Mouse (Mus musculus) regulatory T cell (primary cell): ENCODE data around the gene Iqsec1.

ENCODE experiments used
- in situ Hi-C: fragments of 300-600 bp; cut with MboI, MseI; formaldehyde crosslinking; loops from one replicate; pipeline ENCODE4 v1.15.1; 2025; ENCODE audit warnings: high pct_unique_total_duplicates

The Iqsec1 gene

DNA sequence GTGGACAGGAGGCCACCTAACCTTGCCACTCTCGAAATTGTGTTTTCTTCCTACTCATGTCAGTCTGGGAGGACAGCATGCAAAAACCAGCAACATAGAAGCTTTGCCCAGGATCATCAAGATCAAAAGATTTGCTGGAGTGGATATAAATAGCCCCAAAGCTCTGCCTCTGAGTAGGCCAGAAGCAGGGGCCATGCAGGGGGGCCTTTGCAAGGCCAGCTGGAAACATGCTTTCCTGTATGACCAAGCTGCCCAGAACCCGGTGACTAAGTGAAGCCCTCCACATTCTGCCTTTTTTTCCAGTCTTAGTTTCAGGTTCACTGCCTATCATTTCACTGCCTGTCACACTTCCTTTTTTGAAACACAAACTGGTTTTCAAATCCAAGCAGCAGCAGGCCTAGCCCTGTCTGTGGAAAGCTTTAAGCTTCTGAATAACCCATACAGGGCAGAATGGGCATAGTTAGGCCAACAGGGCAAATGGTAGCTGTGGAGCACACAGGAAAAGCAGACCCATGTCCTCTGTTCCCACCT is 19.1 kb downstream of the Iqsec1 start:
- in situ Hi-C loops, result no loop called here

DNA sequence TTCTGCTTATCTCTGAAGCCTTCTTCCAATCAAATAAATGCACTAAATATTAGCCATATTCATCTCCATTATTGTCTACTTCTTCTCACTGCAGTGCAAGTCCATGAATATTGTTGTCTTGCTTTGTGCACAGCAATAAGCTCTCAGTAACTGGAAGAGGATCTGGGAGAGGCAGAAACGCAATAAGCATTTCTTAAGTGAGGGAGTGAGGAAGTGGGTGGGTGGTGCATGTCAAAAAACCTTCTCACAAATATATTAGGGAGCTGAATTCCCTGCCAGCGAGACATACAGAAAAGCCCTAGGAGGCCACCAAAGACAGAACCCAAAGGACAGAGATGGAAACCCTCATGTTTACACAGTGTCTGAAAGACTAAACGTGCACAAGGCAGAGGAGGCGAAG is 35.1 kb downstream of the Iqsec1 start:
- in situ Hi-C loops, result loop anchor here (5.0 kb wide), 1 partner anchor 61 kb away; no protein-coding TSS in a partner anchor

DNA sequence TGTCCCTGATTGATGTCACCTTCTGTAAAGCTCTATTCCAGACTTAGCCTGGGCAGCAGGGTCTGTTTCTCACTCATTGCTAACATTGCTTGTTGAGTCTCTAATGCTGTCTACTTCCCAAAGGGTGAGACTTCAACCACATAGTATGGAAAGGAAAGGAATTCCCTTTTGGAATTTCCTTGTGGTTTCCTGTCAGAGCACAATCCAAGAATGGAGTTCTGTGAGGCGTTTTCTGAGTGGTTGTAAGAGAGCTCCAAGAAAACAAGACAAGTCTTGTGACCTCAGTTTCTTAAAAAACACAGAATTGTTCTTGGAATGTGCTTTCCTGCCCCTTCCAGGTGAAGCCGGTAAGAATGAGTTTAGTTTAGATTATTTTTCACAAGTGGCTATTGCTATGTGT is 37.5 kb downstream of the Iqsec1 start:
- in situ Hi-C loops, result loop anchor here (5.0 kb wide), 1 partner anchor 59 kb away; no protein-coding TSS in a partner anchor

DNA sequence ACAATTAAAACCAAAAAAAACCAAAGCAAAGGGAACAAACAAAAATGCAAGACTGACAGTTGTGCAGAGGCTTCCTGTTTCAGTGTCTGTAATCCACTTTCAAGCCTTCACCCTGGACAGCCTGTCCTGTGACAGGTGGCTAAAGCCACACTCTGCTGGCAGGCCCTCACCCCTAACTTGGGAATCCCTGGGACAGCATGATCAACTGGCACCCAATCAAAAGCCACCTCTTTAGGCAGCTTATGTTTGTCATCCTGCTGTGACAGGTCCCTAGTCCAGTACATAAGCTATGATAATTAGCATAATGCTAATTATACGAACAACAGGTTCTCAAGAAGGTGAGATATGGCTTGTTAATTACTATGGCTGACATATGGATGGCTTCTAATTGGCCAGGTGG is 40.4 kb downstream of the Iqsec1 start:
- in situ Hi-C loops, result no loop called here

DNA sequence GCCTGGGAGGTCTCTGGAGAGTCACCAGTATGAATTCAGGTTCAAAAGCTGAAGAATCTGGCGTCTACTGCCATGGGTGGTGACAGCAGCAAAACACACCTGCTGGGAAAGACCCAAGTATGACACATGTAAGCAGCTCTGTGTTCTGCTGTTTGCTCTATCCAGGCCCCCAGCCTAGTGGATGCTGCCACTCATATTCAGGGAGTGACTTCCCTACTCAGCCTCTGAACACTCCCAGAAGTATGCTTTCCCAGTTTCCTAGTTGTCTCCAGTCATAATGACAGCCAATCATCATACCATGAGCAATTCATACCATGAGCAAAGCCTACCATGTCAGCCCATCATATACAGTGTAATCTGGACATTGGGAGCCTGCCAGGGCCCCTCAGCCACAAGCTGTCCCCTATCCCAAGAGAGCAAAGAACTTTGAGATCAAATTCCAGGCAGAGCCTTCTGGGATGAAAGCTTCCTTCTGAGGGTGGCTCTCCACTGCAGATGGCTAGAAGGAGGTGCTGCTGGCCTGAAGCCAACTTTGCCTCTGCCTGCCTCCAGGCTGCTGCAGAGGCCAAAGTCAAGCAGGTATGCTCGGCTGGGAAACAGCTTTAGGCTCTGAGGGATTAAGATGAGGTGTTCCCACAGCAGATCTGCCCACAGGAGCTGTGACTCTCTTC is 42.8 kb downstream of the Iqsec1 start:
- in situ Hi-C loops, result no loop called here

DNA sequence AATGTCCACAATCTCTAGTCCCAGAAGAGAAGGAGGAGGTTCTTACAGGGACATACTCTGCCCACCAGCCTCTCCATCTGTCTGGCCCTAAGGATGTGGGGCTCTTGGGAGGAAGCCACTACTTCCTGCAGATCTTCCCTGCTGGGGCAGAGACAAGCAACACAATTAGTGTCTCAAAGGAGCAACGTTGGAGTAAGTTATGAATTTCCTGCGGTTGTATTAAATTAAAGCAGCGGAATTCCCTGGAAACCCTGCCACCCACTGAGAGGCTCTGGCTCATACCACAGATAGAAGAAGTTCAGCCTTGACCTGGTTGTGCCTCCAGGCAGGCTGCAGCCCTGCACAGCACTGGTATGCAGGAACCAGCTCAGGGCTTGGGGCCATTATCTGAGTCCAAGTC is 47.2 kb downstream of the Iqsec1 start:
- in situ Hi-C loops, result no loop called here

DNA sequence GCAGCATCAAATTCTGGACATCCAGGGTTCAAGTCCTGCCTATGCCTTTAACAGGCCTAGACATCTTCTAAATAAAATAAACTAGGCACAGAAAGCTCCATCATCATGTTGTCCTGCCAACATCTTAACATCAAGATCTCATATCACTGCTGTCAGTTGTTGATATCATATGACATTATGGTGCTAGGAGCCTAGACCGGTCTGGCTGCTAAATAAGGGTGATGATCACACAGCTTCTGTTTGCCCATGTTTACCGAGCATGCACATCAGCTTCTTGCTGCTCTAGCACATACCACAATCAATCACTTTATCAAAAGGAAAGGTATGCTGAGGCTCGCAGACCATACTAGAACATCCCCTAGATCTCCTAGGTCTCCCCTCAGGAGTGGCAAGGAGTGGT is 54.8 kb downstream of the Iqsec1 start:
- in situ Hi-C loops, result no loop called here

DNA sequence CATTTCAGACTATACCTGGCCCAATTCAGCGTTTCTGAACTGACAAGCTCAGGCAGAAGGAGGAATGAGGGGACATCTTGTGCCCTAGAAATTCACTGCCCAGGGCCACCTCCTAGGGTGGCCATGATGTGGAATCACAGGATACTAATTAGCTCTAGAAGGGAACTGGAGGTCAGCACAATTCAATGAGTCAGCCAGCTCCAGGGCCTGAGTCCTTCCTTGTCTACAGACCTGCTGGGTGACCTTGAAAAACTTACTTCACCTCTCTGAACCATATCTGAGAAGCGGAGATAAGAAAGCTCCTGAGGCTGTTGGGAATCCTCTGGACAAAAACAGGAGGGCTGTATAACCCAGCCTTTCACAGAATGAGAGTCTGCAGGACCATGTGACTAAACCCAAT is 59.7 kb downstream of the Iqsec1 start:
- in situ Hi-C loops, result no loop called here

DNA sequence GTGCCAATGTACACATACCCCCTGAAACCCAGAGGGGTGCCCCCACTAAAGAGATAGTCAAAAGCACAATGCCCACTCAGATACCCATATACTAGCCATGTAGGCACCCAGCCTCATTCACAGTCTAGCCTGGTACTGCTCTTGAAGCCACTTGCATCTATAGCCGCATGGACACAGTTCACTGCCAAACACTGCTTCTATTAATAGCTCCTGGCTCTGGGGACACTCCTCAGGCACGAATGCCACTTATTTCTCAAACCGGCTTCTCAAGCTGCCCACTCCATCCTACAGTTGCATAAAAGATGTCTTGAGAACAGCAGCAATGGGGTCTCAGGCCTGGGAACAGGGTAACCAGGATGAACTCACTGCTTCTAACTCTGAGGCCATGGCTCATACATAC is 63.0 kb downstream of the Iqsec1 start:
- in situ Hi-C loops, result no loop called here

DNA sequence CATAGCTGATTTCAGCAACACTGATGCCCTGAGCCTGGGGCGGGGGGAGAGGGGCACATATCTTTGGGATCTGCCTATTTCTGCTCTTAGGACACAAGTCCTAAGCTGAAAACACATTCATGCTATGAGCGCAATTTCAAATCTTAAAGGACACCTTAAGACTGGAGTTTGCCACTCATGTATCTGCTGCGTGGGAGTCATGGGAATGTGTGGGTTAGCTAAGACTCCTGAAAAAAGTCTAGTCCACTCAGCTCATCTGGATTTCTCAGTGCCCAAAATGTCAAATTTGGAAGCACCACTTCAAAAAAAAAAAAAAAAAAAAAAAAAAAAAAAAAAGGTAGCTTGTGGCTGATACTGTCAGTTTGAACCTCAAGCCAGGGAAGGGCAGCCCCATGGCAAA is 63.7 kb downstream of the Iqsec1 start:
- in situ Hi-C loops, result no loop called here

DNA sequence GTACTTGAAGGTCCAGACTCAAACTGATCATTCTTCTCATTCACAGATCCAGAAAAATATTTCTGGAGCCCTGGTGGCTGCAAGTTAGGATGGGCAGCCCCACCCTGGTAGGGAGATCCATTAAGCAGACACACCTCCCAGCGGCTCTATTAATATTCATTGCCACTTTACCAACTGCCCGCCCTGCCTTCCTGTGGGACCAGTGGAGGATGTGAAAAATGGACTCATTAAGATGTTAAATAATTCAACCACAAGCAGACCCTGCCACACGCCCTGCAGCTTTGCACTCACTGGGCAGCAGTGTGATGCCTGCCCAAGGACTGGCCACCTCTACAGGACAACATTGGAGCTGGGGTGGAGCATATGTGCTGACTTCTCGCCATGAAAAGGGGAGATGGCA is 64.1 kb downstream of the Iqsec1 start:
- in situ Hi-C loops, result no loop called here

DNA sequence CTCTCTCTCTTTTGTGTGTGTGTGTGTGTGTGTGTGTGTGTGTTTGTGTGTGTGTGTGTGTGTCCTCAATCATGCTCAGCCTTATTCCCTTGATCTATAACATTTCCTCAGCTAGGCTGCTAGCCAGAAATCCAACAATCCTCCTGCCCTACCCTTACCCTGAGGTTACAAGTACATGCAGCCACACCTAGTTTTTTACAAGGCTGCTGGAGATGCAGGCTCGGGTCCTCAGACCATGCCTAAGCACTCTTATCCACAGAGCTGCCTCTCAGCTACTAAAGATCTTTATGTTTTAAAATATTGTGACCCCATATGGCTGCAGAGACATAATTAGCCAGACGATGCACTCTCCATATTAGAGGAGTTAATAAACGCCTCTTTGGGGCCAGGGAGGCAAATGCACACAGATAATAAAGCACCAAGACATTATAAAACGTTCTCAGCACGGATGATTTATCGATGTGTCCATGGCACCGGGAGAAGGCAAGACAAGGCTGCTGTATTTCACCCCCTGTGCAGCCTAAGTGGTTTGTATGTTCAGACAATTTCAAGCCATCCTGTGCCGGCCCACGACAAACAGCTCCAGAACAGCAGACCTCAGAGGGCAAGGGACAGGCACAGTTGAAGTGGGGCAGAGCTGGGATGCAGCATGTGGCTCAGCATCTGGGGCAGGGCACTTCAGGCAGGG is 67.1 kb downstream of the Iqsec1 start:
- in situ Hi-C loops, result no loop called here

DNA sequence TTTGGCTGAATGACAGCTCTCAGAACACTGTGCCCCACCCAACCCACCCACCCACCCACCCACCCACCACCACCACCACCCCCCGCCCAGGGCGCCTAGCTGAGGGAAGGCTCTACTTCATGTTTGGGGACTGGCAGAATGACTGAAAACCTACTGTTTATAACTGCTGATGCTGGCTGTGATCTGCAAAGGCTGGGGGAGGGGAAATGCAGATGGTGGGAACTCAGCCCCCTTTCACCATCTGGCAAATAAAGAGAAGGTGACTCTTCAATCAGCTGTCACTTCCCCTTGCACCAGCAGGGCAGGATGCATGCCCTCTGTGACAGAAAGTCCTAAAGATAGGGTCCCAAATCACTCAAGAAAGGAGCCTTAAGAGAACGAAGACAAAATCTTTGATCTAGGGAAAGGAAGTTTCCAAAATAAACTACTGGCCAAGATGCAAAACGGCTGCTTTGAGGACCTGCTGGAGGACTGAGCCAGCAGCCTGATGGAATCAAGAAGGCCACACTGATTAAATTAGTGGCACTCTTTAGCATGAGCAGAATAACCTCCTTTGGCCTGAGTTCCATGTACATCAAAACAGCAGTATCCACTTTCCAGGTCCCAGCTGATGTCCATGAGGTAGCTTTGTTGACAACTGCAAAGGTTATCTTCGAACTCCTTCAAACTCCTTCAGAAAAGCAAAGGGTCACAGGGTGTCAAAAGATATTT is 67.8 kb downstream of the Iqsec1 start:
- in situ Hi-C loops, result no loop called here

DNA sequence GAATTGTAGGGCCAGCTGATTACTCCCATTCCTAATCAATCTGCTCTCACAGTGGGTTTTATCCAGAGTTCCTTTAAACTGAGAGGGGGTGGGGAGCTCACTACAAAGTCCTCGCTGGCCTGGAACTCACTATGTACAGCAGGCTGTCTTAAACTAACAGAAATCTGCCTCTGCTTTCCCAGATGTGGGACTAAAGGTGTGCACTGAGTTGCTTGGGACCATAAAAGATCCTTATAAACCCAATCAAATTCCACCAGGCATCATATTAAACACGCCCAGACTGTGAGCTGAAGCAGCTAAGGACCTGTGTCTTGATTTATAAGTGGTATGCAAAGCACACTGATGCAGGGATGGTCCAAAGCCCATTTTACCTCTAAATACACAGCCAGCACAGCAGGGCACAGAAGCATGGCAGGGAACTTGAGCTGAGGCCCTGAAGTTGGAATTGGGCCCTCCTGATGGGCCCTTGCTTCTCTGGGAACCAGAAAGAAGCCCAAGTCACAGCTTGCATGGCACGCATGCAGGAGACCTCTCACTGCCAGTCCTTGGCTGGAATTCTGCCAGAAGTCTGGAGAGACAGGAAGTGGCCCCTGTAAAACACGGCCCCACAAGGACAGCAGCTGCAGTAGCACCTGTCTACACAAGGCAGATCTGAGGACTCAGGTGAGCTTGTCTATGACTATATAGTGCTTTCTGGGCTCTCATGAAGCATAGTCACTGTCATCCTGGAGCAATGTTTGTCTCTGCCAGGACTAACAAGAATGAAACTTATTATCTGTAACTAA is 68.7 kb downstream of the Iqsec1 start:
- in situ Hi-C loops, result no loop called here

DNA sequence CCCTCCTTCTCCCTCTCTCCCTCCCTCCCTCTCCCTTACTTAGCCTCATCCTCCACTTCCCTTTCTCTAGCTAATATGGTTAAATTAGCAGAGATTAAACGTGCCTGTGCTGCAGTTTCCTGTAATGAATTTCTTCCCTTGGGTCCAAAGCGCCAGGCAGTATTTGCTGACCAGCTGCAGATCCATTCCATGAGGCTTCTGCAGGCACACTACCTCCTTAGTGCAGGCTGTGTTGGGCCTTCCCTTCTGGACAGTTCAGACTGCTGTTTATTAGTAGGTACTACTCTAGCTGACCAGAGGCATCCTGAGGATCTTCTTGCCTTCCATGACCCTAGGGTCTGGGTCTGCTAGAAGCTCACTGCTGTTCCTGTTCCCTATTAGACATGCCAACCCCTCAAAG is 72.9 kb downstream of the Iqsec1 start:
- in situ Hi-C loops, result no loop called here

DNA sequence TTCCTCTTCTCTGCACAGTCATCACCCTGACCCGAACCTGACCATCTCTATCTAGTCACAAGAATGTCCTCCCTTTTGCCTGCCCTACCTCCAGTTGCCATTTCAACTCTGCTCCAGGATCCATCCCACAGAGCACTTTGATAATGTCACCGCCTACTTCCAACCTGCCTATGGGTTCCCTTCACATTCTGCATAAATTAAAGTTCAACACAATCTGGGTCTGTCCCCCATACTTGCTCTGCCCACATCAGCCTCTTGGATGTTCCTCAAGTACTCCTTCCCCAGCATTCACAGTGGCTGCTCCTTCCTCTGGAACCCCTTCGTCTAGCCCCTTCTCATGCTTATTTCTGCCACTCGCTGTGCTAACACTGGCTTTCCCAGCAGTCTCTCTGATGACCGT is 74.7 kb downstream of the Iqsec1 start:
- in situ Hi-C loops, result no loop called here

DNA sequence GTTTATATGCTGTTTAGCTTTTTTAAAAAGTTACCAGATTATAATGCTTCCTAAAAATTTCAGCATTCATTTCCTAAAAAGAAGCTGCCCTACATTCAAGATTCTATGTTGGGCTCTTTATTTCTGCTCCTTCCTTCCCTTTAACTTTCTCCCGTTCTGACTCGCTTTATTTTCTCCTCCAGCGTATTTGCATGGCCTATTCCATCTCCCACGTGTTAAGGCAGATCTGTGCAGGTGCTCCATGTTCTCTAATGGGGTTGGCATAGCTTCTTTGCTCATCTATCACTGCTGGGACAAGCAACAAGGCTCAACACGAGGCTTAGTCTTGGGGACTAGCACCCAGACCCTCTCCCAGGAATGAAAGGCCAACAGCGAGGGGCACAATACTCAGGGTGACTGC is 75.7 kb downstream of the Iqsec1 start:
- in situ Hi-C loops, result no loop called here

DNA sequence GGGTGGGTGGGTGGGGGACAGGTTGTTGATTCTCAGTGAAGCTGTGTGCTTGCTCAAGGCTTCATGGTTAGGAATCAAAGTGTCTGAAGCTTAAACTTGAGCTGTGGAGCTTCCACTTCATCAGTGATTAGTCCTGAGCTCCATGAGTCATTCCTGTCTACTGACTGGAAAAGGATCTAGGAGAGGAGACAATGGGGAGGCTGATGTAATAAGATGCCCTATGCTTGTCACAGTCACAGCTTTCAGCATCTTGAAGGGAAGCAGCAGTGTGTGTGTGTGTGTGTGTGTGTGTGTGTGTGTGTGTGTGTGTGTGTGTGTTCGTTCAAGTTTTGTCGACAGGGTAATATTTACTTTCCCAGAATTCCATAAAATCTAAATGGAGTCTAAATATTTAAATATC is 84.3 kb downstream of the Iqsec1 start:
- in situ Hi-C loops, result no loop called here

DNA sequence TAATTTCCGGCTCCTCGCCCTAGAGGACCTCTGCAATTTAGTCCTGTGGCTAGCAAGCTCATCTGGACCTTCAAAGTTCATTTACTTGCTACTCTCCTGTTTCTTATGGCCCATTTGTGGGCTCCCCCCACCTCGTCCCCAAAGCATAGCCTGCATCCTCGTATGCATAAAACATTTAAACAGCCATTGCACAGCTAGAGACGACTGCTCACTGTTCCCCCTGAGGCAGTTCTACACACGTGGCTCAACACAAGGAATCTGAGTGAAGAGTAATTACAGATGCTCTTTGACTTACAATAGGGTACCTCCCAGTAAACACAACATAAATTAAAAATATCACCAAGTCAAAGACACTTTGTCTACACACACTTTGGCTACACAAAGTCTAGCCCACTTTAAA is 88.2 kb downstream of the Iqsec1 start:
- in situ Hi-C loops, result no loop called here

DNA sequence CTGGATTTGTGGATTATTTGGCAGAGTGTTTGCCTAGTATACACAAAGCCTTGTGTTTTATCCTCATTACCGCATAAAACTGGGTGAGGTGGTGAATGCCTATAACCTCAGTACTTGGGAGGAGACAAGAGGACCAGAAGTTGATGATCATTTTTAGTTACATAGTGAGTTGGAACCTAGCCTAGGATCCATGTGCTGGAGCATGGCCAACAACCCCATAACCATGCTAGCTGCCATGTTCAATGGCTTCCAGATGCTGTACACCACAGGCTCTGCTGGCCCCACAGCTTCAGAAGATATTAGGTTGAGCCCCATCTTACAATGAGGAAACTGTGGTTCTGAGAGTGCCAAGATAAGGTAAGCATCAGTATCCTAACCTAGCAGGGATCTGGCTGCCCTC is 89.2 kb downstream of the Iqsec1 start:
- in situ Hi-C loops, result no loop called here

DNA sequence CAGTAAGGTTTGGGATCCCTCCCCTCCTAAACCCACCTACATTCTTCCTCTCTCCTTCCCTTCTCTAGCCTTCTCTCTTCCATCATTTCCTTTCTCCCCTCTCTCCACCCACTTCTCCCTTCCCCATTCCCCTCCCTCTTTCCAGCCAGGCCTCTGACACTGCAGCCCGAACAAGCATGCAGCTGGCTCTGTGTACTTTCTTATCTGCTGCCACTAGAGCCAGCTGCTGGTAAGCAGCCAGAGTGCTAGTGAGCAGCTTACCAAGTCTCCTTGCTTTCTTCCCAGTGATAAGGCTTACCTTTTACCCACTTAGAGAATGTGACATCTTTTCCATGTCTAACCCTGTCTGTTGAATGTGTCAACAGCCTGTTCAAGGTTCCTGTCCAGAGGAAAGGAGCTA is 90.4 kb downstream of the Iqsec1 start:
- in situ Hi-C loops, result no loop called here

DNA sequence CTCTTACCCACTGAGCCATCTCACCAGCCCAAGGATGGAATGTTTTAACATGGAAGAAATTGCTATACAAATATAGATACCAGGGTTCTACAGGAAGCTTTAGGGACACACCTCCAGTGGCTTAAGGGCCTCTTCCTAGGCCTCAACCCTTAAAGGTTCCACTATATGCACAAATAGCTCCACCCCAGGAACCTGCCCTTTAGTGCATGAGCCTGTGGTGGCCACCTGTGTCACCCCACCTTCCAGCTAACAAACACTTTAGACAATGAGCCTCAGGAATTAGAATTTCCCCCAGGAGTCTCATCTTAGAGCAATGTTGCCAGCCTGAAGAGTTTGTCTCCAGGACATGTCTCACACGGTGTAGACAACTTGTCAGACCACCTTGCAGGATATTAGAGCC is 96.1 kb downstream of the Iqsec1 start:
- in situ Hi-C loops, result loop anchor here (5.0 kb wide), 1 partner anchor 60 kb away; no protein-coding TSS in a partner anchor
